Mouse (Mus musculus): ENCODE measurements around the gene Olfr572.

Gene Olfr572

DNA sequence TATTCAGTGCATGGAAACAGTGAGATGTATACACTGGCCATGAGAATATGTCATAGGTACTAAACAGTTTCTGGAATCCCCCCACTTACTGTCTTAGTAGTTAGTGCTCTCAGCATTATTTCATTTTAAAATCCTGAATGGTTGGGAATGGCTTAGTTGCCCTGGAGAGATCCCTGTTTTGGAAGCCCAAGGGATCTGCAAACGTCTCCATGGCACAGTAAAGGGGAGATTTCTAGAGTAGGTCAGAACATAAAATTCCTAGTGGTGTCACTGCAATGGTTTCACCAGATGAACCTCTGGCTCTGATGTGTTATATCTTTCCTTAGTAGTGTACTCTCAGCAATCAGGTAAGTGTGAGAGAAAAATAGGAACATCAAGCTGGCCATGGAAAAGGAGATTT lies at the start of gene Olfr572:
Olfr572 (plus strand) TSS at position 301 of the 400 bp plus-strand sequence.
- DNase-seq (ENCODE audit: low read depth): no peak

DNA sequence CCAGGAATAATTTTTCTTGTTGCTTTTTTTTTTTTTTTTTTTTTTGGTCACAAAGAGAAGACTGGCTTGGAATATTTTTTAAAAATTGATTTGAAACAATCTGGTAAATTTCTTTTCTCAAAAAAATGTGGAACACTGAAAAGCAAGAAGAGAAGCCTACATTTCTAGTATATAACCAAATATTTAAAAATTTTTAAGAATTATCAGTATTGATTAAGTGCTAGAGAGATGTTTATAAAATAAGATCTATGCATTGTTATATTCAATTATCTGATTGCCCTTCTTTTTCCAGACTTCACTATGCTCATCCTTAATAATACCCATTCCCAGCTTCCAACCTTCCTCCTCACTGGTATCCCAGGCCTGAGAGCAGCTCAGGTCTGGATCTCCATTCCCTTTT lies 47.4 kb upstream of the Olfr572 start, which contains the start of gene Olfr568:
Olfr568 (plus strand) TSS at position 301 of the 400 bp plus-strand sequence.
- no peak for DNase-seq (ENCODE audit: low read depth)

DNA sequence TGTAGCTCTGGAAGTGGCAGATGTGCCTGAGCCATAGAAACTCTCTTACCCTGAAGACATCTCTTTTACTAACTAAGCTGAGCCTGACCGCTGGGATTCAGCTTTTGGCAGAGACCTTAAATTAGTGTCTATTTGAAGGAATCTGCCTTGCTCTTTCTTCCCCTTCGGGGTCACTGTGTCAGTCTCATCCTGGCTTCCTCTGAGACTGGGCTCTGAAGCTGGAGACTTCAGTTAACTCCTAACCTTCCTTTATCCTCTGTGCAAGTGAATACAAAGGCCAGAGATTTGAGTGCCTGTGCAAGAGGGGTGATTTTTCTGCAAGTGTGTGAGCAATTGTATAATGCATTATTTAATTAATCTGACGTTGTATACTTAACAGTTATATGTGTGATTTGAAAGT lies 33.4 kb upstream of the Olfr572 start, which contains the start of gene Olfr569:
Olfr569 (minus strand) TSS at position 101 of the 400 bp plus-strand sequence.
- no peak for DNase-seq (ENCODE audit: low read depth)

DNA sequence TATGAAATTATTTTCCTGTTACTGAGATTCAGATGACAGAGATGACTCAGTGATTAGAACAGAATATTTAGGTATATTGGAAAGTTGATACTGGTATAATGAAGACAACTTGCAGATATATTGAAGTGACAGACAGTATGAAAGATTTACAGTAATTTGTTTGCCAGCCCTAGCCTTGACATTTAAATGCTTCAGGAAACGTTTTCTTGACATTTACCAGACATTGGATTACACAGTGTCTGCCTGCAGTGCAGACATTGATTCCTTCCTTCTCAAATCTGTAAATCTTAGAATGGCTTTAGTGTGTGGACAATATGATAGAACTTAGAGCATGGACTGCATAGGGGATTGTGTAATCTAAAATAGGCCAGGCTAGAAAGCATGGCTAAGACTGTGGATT lies 8.9 kb upstream of the Olfr572 start:
- DNase-seq (ENCODE audit: low read depth): no peak

DNA sequence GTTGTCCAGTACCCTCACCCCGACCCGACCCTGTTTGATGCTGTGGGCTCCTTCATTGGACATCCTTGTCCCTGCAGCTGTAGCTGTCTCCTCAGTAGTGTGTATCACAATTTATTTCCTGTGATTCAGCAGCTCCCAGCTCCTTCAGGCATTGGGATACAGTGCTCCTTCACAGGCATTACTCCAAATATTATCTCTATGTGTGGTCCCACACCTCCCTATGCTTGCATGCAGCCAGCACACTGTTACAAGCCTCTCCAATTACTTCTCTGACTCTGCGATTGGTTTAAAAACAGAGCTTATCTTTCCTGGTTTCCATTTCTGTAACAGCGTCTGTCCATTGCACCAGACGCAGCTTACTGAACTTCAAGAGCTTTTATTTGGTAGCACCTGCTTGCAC lies 7.8 kb upstream of the Olfr572 start:
- no peak for DNase-seq (ENCODE audit: low read depth)

DNA sequence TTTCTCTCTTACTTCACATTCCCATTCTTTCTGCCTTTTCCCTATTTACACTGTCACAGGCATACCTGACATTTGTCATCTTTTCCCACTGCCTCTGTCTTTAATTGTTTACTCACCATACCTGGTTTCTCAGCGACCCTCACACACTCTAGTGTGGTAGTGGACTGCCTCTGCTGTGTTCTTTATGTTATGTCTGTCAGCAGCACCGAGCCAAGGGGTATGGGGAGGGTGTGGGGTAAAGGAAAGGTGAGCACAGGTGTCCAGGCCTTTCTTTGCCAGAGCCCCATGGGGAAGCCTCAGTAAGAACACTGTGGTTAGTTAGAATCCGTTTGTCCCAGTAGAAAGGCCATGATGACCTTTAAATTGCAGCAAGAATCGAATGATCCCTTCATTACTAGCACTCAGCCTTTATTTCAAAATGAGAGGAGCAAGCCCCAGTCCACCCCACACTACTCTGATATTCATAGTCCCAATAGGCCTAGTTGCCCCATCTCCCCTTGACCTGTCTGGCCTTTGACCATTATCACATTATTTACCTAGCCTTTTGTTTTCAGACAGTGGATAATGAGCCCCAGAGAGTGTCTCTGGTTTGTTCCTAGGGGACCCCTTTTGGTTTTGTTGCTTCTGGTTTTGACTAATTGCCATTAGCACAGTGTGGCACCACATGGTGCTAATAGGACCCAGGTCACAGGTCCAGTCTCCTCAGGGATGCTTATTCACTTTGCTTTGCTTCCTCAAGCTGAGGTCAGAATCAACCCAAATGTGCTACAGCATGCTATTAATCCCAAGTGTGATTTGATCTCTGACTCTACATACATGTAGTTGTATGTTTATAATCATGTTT lies 7.0 kb upstream of the Olfr572 start, which contains the start of gene Olfr571:
Olfr571 (minus strand) TSS at position 505 of the 844 bp plus-strand sequence.
- no peak for DNase-seq (ENCODE audit: low read depth)

DNA sequence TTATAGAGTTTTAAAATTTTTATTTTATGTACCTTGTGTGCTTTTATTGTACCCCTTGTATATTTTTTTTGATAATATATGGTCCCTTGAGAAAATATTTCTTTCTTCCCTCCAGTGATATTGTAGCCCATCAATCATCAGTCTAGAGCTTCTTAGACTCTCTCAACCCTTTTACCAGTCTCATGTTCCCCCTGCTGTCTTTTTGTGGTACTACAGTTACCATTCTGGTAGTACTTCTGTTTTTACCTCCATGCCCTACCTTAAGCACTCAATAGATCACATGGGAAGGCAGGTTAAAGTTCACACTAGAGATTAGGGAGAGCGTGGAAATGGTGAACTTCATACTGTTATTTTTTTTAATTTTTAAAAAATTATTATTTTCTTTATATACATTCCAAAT lies 4.6 kb upstream of the Olfr572 start:
- peak; percentile 75 for DNase-seq (ENCODE audit: low read depth)

DNA sequence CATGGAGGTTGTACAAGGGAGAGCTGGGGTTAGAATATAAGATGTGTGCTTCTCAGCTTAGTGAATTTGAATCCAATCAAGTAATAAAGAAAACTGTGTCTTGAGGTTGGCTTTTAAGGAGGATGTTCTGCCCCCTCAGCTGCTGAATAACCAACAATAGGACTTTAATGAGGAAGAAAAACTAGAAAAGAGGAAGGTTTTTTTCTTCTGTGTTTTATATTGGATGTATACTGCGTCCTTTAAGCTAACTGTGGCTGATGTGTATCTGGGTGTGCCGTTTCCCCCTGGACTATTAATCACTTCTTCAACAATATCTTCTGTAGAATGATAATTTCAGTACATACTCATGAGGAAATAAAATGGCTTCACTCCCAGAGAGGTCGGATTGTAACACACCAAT lies 2.9 kb downstream of the Olfr572 start:
- DNase-seq (ENCODE audit: low read depth): no peak

DNA sequence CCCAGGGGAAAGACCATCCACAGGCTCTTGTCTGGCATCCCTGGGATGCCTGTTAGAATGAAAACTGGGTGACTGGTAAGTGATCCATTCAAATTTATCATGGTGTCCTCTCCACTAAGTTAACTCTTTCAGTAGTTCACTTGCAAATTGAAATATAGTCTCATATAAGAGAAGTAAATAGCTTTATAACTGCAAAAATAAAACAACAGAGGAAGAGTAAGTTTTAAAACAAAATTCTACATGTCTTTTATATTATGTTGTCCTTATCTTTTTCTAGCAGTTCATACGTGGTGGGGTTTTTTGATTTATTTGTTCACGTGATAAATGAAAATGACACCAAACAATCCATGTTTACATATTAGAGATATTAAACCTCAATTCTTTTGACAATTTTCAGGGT lies 18.3 kb downstream of the Olfr572 start, which contains the start of gene Olfr573-ps1:
Olfr573-ps1 (minus strand) TSS at position 101 of the 400 bp plus-strand sequence.
- no peak for DNase-seq (ENCODE audit: low read depth)

DNA sequence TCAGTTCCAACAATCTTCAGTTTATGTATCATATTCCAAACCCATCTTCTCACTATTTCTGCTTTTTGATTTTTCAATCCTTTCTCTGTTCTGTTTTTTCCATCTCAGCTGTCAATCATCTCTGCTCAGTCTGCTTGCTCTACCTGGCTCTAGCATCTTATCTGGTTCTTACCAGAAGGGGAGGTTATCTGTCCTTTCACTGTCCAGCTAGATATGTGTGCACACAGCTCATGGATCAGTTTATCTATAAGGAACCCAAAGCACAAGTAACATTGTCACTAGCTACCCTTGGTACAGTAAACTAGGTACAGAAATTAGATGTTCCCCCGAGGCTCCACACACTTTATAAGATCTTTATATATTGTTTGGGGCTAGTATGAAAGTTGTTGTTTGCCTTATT lies 19.2 kb downstream of the Olfr572 start:
- no peak for DNase-seq (ENCODE audit: low read depth)

DNA sequence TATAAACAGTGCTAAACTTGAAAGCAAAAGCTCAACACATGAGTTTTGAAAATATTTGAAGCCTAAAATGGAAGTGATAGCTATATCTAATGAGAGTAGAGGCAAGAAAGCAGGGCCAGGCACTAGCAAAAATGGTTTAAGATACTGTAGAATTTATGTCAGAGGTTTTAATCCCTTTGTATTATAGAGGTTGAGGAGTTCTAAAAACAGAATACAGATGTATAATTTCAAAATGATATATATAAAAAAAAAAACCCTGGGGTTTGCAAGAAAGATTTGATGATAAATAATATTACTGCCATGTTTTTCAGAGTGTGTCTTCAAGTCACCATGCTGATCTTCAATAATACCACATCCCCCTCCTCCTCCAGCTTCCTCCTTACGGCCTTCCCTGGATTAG lies 24.0 kb downstream of the Olfr572 start, which contains the start of gene Olfr574:
Olfr574 (plus strand) TSS at position 301 of the 400 bp plus-strand sequence.
- DNase-seq (ENCODE audit: low read depth): no peak

DNA sequence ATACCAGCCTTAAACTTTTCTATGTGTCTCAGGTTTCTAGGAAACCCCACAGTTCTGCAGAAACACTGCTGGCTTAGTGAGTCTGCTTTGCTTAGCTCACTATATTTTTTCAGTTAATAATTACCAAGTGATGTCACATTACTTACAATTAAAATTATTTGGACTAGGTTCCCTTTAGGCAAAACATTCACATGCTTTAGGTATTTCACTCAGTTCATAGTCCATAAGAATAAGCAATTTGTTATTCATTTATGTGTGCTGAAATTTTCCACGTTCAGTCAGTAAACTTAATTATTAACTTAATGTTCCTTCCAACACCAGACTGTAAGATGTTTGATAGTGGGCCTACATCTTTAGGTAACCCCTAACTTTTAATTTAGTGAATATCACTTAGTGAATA lies 26.5 kb downstream of the Olfr572 start:
- no peak for DNase-seq (ENCODE audit: low read depth)

DNA sequence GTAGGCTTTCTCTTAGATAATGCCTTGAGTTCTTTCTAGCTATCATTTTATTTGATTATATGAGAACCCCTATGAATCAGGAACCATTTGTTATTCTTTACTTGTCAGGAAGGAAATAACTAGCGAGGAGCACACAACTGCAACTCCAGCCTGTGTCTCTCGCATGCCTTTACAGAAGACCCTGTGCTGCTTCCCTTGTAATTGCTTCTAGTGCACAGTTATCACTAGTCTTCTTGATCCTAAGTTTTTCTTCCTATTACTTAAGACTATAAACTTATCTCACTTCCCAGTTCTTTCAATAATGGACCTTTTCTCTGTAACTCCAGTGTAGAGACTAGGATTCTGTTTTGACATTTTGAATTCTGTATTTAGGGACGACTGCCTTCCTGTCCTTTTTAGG lies 33.9 kb downstream of the Olfr572 start:
- no peak for DNase-seq (ENCODE audit: low read depth)

DNA sequence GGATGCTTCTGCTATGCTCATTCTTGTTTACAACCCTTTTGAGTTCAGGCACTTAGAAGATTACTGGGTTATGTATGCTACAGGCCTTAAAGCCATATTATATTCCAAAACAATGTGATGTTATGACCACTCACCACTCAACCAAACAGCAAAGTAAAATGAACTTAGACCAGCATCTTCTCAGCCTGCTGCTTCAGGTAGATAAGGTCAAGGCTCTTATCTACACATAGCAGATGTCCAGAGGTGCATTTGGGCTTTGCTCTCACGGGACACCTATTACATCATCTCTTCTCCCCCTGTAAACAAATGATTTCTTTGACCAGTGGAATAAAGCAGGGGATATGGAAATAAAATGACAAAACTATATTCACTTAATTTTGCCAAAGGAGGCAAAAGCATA lies 34.4 kb downstream of the Olfr572 start, which contains the start of gene Olfr575:
Olfr575 (minus strand) TSS at position 183 of the 400 bp plus-strand sequence.
- DNase-seq (ENCODE audit: low read depth): no peak

DNA sequence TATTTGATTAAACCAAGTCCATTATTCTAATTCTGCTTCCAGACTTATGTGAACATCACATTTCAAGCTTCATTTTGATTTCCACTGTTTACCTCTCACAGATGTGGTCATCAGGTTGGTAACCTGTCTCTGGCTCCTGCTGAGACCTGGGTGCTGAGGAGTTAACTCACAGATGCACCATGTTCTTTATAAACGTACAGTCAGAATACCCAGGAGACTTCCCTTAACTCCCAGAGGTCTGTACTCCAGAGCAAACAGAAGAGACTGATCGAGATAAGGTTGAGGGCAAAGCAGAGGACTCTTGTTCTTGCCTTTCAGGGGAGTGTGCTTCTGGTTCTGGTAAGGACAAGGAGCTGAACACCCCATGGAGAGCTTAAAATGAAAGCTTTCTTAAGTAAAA lies 38.2 kb downstream of the Olfr572 start, which contains the start of gene Olfr576:
Olfr576 (plus strand) TSS at position 301 of the 400 bp plus-strand sequence.
- DNase-seq (ENCODE audit: low read depth): no peak

DNA sequence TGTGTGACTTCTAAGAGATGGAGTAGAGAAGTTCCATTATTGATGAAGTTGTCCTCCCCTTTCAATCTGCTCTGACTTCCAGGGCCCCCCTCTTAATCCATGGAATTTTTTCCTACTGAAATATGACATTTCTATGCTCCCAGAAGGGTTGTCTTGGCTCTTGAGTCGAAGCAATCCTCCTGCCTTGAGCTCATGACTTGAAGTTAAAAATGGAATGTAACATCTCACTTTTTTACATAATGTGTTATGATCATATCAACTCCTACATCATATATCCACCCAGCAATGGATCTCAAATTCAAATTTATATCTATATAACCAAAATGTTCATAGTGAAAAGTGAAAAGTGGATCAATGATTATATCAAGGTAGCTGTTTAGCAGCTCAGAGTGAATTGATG lies 50.2 kb downstream of the Olfr572 start:
- DNase-seq (ENCODE audit: low read depth): no peak

DNA sequence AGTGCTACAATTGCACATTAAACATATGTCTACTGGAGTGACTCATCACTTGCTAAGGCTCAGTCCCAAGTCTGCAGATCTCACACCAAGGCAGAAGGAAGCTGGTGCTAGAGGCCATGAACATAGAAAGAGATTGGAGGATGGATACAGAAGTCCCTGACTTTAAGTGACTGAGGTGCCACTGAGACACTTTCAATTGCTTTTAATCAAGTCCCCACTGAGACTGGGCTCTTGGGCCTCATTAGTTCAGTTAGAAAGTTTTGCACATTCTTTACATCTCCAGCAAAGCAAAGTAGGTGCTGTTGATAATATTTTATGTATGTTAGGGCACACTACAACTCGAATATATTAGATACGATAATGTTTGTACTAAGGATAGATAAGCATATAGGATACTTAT lies 51.6 kb downstream of the Olfr572 start, which contains the start of gene Olfr577:
Olfr577 (minus strand) TSS at position 101 of the 400 bp plus-strand sequence.
- no peak for DNase-seq (ENCODE audit: low read depth)

Measured in NIH3T3 (cell line).